Mouse (Mus musculus) c-Kit-positive CD71-positive TER-119-positive erythroid progenitor cells, embryonic 14.5 days (primary cell): Measurements from ENCODE around the gene Tmem255b.

Experiments
- DNase-seq: peaks from one replicate; pipeline ENCODE4 v3.0.0-alpha.2; 2013; ENCODE audit warnings: low spot score

Gene Tmem255b

GRCm38 (mm10) chr8:13492198-13492995 is 57.4 kb downstream of the Tmem255b start:
- no peak for DNase-seq

GRCm38 (mm10) chr8:13493011-13493410 is 58.0 kb downstream of the Tmem255b start:
- DNase-seq = no peak

GRCm38 (mm10) chr8:13493858-13494631 is 59.1 kb downstream of the Tmem255b start, which contains the start of gene Gas6:
Gene Gas6, minus strand, starts transcription at chr8:13494490.
- DNase-seq = peak; percentile 8

- no peak for DNase-seq
These were observed 66.2 kb downstream of the Tmem255b start for GRCm38 (mm10) chr8:13501221-13501620.

GRCm38 (mm10) chr8:13503936-13504606 is 69.1 kb downstream of the Tmem255b start:
- no peak for DNase-seq

GRCm38 (mm10) chr8:13504894-13505674 is 70.1 kb downstream of the Tmem255b start:
- no peak for DNase-seq

GRCm38 (mm10) chr8:13506849-13507248 is 71.9 kb downstream of the Tmem255b start:
- DNase-seq = no peak

- DNase-seq = no peak
These were observed 72.4 kb downstream of the Tmem255b start for GRCm38 (mm10) chr8:13507284-13507937.

GRCm38 (mm10) chr8:13512016-13512415 is 77.0 kb downstream of the Tmem255b start:
- DNase-seq = no peak

- DNase-seq = no peak
These were observed 77.7 kb downstream of the Tmem255b start for GRCm38 (mm10) chr8:13512677-13513076.

- no peak for DNase-seq
These were observed 78.8 kb downstream of the Tmem255b start for GRCm38 (mm10) chr8:13513556-13514370.

- DNase-seq = no peak
These were observed 81.0 kb downstream of the Tmem255b start for GRCm38 (mm10) chr8:13516011-13516442.

- no peak for DNase-seq
These were observed 81.7 kb downstream of the Tmem255b start for GRCm38 (mm10) chr8:13516728-13517127.

- DNase-seq = no peak
These were observed 82.3 kb downstream of the Tmem255b start for GRCm38 (mm10) chr8:13517284-13517781.
